Mouse (Mus musculus): ENCODE measurements around the gene Ndrg3. TPM values are rescaled to one million over a fixed set of nuclear protein-coding genes. Genes with fewer than 3 reads are reported as not detected.

Gene Ndrg3
- polyA plus RNA-seq, 1 experiment from 2014 or later, result 40.3 TPM

GRCm38 (mm10) chr2:156982864-156983263, 9.0 kb downstream of the Ndrg3 start:
- no peak overlapping the region for H3K9ac ChIP-seq (ENCODE audit: low read length)
- H3K4me2 ChIP-seq (ENCODE audit: low read depth, severe bottlenecking), result no peak overlapping the region
- no peak for ATAC-seq (ENCODE audit: insufficient number of reproducible peaks, low FRiP score, low TSS enrichment, low read depth)
- H3K27ac ChIP-seq (replicated peaks; ENCODE audit: low read depth, low read length), result no peak overlapping the region
- H3K36me3 ChIP-seq (ENCODE audit: control insufficient read depth, insufficient read depth, low read length), result no peaks in the 10 kb centered on the region
- H3K27me3 ChIP-seq (ENCODE audit: control insufficient read depth, insufficient read depth, low read length), result no peaks in the 10 kb centered on the region
- H3K4me3 ChIP-seq (ENCODE audit: low read depth, low read length), result no peak overlapping the region
- H3K4me1 ChIP-seq (ENCODE audit: control insufficient read depth, insufficient read depth, low read length), result no peaks in the 10 kb centered on the region
- H3K9me3 ChIP-seq (ENCODE audit: control insufficient read depth, low read length), result no peaks in the 10 kb centered on the region
- no peak for DNase-seq (ENCODE audit: low spot score)
- 79% methylated on average over 2 of the region's 2 CpGs for WGBS

DNA sequence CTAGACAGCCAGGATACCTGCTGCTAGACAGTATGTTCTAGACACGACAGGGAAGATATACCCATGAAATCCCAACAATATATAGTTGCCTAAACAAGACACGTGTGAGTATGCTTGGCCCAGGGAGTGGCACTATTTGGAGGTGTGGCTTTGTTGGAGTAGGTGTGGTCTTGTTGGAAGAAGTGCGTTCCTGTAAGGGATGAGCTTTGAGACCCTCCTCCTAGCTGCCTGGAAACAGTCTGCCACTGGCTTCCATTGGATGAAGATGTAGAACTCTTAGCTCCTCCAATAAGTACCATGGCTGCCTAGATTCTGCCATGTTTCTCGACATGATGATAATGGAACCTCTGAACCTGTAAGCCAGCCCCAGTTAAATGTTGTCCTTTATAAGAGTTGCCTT, 10.6 kb downstream of the Ndrg3 start:
- no peak overlapping the region for H3K9ac ChIP-seq (ENCODE audit: low read length)
- H3K27me3 ChIP-seq (ENCODE audit: control insufficient read depth, insufficient read depth, low read length), result no peaks in the 10 kb centered on the region
- H3K36me3 ChIP-seq (ENCODE audit: control insufficient read depth, insufficient read depth, low read length), result no peaks in the 10 kb centered on the region
- ATAC-seq (ENCODE audit: insufficient number of reproducible peaks, low FRiP score, low TSS enrichment, low read depth), result no peak
- no peaks in the 10 kb centered on the region for H3K9me3 ChIP-seq (ENCODE audit: control insufficient read depth, low read length)
- H3K27ac ChIP-seq (replicated peaks; ENCODE audit: low read depth, low read length), result no peak overlapping the region
- no peak overlapping the region for H3K4me3 ChIP-seq (ENCODE audit: low read depth, low read length)
- no peaks in the 10 kb centered on the region for H3K4me1 ChIP-seq (ENCODE audit: control insufficient read depth, insufficient read depth, low read length)
- no peak overlapping the region for H3K4me2 ChIP-seq (ENCODE audit: low read depth, severe bottlenecking)
- no peak for DNase-seq (ENCODE audit: low spot score)
- WGBS, result 82% methylated on average over 4 of the region's 4 CpGs

- no peak overlapping the region for H3K9ac ChIP-seq (ENCODE audit: low read length)
- DNase-seq (ENCODE audit: low spot score), result no peak
- 84% methylated on average over 2 of the region's 2 CpGs for WGBS
Measured at GRCm38 (mm10) chr2:156980059-156980458, 11.8 kb downstream of the Ndrg3 start.

DNA sequence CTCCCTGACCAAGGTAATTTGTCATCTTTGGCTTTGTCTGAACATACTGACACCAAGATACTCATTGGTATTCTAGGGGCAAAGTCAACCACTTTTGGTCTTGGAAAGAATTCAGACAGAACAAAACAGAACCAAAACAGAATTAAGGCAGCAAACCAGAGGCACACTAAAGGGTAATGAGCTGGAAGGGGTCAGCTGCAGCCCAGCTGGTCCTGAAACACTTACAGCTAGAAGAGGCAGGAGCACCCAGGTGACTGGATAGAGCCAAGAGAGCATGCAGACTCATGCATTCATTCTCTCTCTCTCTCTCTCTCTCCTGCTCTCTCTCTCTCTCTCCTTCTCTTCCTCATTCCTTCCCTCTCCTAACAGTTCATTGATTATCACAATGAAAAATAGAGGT, 15.1 kb downstream of the Ndrg3 start:
- Histone ChIP-seq H3K36me3 (ENCODE audit: control insufficient read depth, insufficient read depth, low read length) (no peaks in the 10 kb centered on the region), H3K9ac (ENCODE audit: low read length) (no peak overlapping the region), H3K4me3 (ENCODE audit: low read depth, low read length) (no peak overlapping the region), H3K4me1 (ENCODE audit: control insufficient read depth, insufficient read depth, low read length) (no peaks in the 10 kb centered on the region), H3K27ac (replicated peaks; ENCODE audit: low read depth, low read length) (no peak overlapping the region), H3K4me2 (ENCODE audit: low read depth, severe bottlenecking) (no peak overlapping the region), H3K27me3 (ENCODE audit: control insufficient read depth, insufficient read depth, low read length) (no peaks in the 10 kb centered on the region), H3K9me3 (ENCODE audit: control insufficient read depth, low read length) (no peaks in the 10 kb centered on the region)
- DNase-seq (ENCODE audit: low spot score), result no peak
- ATAC-seq (ENCODE audit: insufficient number of reproducible peaks, low FRiP score, low TSS enrichment, low read depth), result no peak

More at GRCm38 (mm10) chr2:156980059-156980458, 11.8 kb downstream of the Ndrg3 start:
- H3K27ac ChIP-seq (replicated peaks; ENCODE audit: low read depth, low read length), result no peak overlapping the region
- H3K36me3 ChIP-seq (ENCODE audit: control insufficient read depth, insufficient read depth, low read length), result no peaks in the 10 kb centered on the region
- no peaks in the 10 kb centered on the region for H3K4me1 ChIP-seq (ENCODE audit: control insufficient read depth, insufficient read depth, low read length)
- H3K9me3 ChIP-seq (ENCODE audit: control insufficient read depth, low read length), result no peaks in the 10 kb centered on the region
- no peaks in the 10 kb centered on the region for H3K27me3 ChIP-seq (ENCODE audit: control insufficient read depth, insufficient read depth, low read length)
- no peak overlapping the region for H3K4me3 ChIP-seq (ENCODE audit: low read depth, low read length)
- no peak overlapping the region for H3K4me2 ChIP-seq (ENCODE audit: low read depth, severe bottlenecking)
- ATAC-seq (ENCODE audit: insufficient number of reproducible peaks, low FRiP score, low TSS enrichment, low read depth), result no peak

DNA sequence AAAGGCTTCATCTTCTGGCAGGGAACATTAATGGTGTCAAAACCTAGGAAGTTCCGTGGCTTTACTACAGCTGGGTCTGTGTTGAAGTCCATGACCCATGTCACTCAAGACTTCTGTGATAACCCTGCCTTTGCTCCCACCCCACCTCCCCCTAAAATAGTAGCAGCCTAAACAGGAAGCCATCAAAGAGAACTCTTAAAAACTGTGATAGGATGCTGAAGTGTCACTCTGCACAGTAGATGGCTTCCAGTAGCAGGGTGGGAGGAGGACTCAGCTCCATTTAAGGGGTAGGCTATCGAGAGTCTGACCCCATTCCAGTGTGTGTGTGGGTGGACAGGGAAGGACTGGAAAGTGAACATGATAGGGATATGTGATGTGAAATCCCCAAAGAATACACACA, 16.9 kb downstream of the Ndrg3 start:
- H3K27me3 ChIP-seq (ENCODE audit: control insufficient read depth, insufficient read depth, low read length), result no peaks in the 10 kb centered on the region
- no peaks in the 10 kb centered on the region for H3K4me1 ChIP-seq (ENCODE audit: control insufficient read depth, insufficient read depth, low read length)
- DNase-seq (ENCODE audit: low spot score), result no peak
- no peak overlapping the region for H3K4me2 ChIP-seq (ENCODE audit: low read depth, severe bottlenecking)
- H3K9me3 ChIP-seq (ENCODE audit: control insufficient read depth, low read length), result no peaks in the 10 kb centered on the region
- 58% methylated on average over 2 of the region's 2 CpGs for WGBS
- H3K27ac ChIP-seq (replicated peaks; ENCODE audit: low read depth, low read length), result no peak overlapping the region
- no peak overlapping the region for H3K4me3 ChIP-seq (ENCODE audit: low read depth, low read length)
- H3K36me3 ChIP-seq (ENCODE audit: control insufficient read depth, insufficient read depth, low read length), result no peaks in the 10 kb centered on the region
- no peak for ATAC-seq (ENCODE audit: insufficient number of reproducible peaks, low FRiP score, low TSS enrichment, low read depth)
- no peak overlapping the region for H3K9ac ChIP-seq (ENCODE audit: low read length)

DNA sequence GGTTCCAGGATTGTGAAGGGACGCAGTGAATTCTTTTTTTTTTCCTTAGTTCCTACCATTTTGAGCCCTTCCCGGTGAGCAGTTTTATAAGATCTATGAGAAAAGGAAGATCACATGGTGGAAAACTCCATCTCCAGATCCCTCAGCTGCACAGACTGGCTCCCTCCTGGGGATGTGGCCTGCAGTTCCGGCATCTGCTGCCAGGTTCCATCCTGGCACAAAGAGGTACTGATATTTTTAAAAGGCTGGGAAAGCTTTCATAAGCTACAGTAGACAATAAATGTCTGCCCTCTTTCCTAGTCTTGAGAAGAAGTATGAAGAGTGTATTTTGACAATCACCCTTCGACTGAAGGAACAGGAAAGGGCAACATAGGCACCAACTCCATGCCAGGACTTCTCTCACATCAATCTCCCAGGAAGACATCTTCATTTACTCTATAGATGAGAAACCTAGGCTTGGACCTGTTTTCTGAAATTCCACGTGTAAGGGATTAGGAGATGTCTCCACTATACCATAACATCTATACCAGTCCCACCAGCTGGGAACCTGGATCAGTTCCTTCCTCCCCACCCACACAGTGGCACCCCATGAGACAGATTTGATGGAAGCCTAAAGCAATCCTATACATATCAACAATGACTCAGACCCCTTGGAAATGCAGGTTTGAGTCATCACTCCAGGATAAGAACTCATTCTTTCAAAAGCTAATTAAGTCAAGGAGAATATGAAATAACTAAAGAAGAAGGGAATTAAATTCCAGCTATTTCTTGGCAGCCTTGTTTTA, 18.3 kb downstream of the Ndrg3 start:
- no peak overlapping the region for H3K9ac ChIP-seq (ENCODE audit: low read length)
- no peak overlapping the region for H3K4me3 ChIP-seq (ENCODE audit: low read depth, low read length)
- ATAC-seq (ENCODE audit: insufficient number of reproducible peaks, low FRiP score, low TSS enrichment, low read depth) (no peak), DNase-seq (ENCODE audit: low spot score) (no peak)
- no peaks in the 10 kb centered on the region for H3K4me1 ChIP-seq (ENCODE audit: control insufficient read depth, insufficient read depth, low read length)
- no peak overlapping the region for H3K4me2 ChIP-seq (ENCODE audit: low read depth, severe bottlenecking)
- no peaks in the 10 kb centered on the region for H3K27me3 ChIP-seq (ENCODE audit: control insufficient read depth, insufficient read depth, low read length)
- H3K9me3 ChIP-seq (ENCODE audit: control insufficient read depth, low read length), result no peaks in the 10 kb centered on the region
- H3K36me3 ChIP-seq (ENCODE audit: control insufficient read depth, insufficient read depth, low read length), result no peaks in the 10 kb centered on the region
- no peak overlapping the region for H3K27ac ChIP-seq (replicated peaks; ENCODE audit: low read depth, low read length)
- 86% methylated on average over 5 of the region's 5 CpGs for WGBS

DNA sequence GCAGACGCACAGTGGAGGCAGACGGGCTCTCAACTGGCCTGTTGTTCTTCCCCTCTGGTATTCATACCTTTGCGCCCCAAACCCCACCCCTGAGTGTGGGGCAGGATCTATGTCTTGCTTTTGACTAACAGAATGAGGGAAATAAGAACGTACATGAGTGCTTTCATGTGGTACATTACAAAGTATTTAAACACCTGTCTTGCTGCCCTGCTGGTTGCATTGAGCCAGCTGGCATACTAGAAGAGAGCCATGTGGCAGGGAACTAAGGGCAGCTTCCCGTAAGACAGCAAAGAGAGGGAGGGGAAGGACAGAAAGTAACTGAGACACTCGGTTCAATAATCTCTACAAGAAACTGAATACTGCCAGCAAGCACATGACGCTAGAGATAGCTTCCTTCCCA, 21.6 kb downstream of the Ndrg3 start:
- ATAC-seq (ENCODE audit: insufficient number of reproducible peaks, low FRiP score, low TSS enrichment, low read depth), result no peak
- Histone ChIP-seq H3K4me3 (ENCODE audit: low read depth, low read length) (no peak overlapping the region), H3K36me3 (ENCODE audit: control insufficient read depth, insufficient read depth, low read length) (no peaks in the 10 kb centered on the region), H3K4me2 (ENCODE audit: low read depth, severe bottlenecking) (no peak overlapping the region), H3K9me3 (ENCODE audit: control insufficient read depth, low read length) (no peaks in the 10 kb centered on the region), H3K27me3 (ENCODE audit: control insufficient read depth, insufficient read depth, low read length) (no peaks in the 10 kb centered on the region), H3K4me1 (ENCODE audit: control insufficient read depth, insufficient read depth, low read length) (no peaks in the 10 kb centered on the region), H3K9ac (ENCODE audit: low read length) (no peak overlapping the region), H3K27ac (replicated peaks; ENCODE audit: low read depth, low read length) (no peak overlapping the region)
- DNase-seq (ENCODE audit: low spot score), result no peak
- 88% methylated on average over 7 of the region's 7 CpGs for WGBS

DNA sequence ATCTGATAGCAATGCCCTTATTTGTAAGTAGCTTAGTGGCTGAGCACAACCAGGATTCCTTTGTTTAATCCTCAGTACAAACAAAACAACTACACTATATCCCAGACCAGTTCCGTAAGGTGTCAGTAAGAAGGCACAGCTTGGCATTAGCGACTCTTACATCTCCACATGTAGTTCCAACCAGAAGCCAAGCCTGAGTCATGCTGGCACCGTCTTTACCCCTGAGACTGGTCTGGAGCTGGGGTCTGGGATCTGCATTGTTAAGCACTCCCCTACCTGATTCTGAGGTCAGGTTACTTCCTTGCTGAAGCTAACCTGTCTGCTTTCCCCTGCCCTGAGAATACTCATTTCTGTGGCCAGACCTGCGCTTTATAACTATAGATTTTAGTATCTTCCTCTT, 23.4 kb downstream of the Ndrg3 start:
- Histone ChIP-seq H3K4me2 (ENCODE audit: low read depth, severe bottlenecking) (no peak overlapping the region), H3K9me3 (ENCODE audit: control insufficient read depth, low read length) (no peaks in the 10 kb centered on the region), H3K27me3 (ENCODE audit: control insufficient read depth, insufficient read depth, low read length) (no peaks in the 10 kb centered on the region), H3K36me3 (ENCODE audit: control insufficient read depth, insufficient read depth, low read length) (no peaks in the 10 kb centered on the region), H3K4me3 (ENCODE audit: low read depth, low read length) (no peak overlapping the region), H3K9ac (ENCODE audit: low read length) (no peak overlapping the region), H3K4me1 (ENCODE audit: control insufficient read depth, insufficient read depth, low read length) (no peaks in the 10 kb centered on the region), H3K27ac (replicated peaks; ENCODE audit: low read depth, low read length) (no peak overlapping the region)
- DNase-seq (ENCODE audit: low spot score) (no peak), ATAC-seq (ENCODE audit: insufficient number of reproducible peaks, low FRiP score, low TSS enrichment, low read depth) (no peak)
- WGBS, result 84% methylated on average over 4 of the region's 4 CpGs

GRCm38 (mm10) chr2:156967388-156967787, 24.5 kb downstream of the Ndrg3 start:
- no peak for ATAC-seq (ENCODE audit: insufficient number of reproducible peaks, low FRiP score, low TSS enrichment, low read depth)

More at GRCm38 (mm10) chr2:156967388-156967787, 24.5 kb downstream of the Ndrg3 start:
- Histone ChIP-seq H3K9ac (ENCODE audit: low read length) (no peak overlapping the region), H3K4me1 (ENCODE audit: control insufficient read depth, insufficient read depth, low read length) (no peaks in the 10 kb centered on the region), H3K4me2 (ENCODE audit: low read depth, severe bottlenecking) (no peak overlapping the region), H3K27ac (replicated peaks; ENCODE audit: low read depth, low read length) (no peak overlapping the region), H3K27me3 (ENCODE audit: control insufficient read depth, insufficient read depth, low read length) (no peaks in the 10 kb centered on the region), H3K4me3 (ENCODE audit: low read depth, low read length) (no peak overlapping the region), H3K9me3 (ENCODE audit: control insufficient read depth, low read length) (no peaks in the 10 kb centered on the region), H3K36me3 (ENCODE audit: control insufficient read depth, insufficient read depth, low read length) (no peaks in the 10 kb centered on the region)
- DNase-seq (ENCODE audit: low spot score), result no peak
- 89% methylated on average over 6 of the region's 6 CpGs for WGBS
